Mouse (Mus musculus) layer of hippocampus, postnatal 25 days (tissue): ENCODE results near the gene Sft2d1. TPM values are rescaled to one million over a fixed set of nuclear protein-coding genes. Genes with fewer than 3 reads are reported as not detected.

ENCODE experiments used
- DNase-seq, 2 experiments: peaks; one replicate each; pipeline ENCODE4 v3.0.0; 2022; ENCODE audit warnings: mixed read lengths in 2 of 2, low spot score in 1 of 2; ENCODE audit errors: extremely low spot score in 1 of 2
- total RNA-seq, 2 experiments: library from RNA; stranded (reverse); gene quantifications; 2 replicates each; pipeline ENCODE4 v1.2.3; 2021

The Sft2d1 gene
- total RNA-seq: 10 to 100 TPM; 55.7 to 58.0 TPM

DNA sequence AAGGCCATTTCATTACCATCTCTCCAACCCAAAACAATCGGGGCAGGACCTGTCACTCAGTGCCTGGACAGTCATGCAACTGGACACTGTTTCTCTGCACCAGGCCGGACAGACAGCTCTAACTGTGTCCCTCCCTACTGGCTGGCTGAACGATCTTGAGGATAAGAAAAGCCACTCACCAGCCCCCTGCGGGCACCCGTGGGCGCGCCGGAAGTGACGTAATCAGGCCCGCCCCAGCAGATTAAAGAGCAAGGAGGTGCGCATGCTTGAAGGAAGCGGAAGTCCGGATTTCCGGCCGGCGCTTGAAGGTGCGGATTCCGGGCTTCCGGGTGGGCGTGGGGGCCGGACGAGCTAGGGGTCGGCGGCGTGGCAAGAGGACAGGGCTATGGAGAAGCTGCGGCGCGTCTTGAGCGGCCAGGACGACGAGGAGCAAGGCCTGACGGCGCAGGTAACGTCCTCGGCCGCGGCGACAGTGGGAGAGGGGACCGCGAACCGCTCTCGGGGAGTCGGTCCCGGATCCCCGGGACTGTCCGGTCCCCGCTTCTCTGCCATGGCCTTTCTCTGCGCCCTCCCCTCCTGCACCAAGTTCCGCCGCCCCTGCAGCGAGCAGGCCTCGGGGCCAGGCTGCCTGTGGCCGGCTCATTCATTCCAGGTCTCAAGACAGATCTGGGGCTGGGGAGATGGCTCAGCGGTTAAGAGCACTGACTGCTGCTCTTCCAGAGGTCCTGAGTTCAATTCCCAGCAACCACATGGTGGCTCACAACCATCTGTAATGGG is at the start of gene Sft2d1:
Gene Sft2d1 (plus strand): TSS at position 265 of the 777 bp plus-strand sequence.
- DNase-seq: peak; percentile 96

DNA sequence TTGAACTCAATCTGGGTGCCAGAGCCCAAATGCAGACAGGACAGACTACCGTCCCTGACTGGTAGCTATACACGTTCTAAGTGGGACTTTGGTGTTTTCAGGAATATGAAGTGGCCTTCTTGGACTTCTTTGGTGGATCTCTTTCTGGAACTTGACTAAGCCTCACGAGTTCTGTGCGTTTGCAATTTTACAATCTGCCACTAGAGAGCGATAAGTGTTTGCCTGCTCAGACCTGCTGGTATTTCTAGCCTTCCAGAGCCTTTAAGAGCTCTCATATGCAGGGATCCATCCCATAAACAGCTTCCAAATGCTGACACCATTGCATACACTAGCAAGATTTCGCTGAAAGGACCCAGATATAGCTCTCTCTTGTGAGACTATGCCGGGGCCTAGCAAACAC is 46.3 kb upstream of the Sft2d1 start:
- DNase-seq: peak in 1 of 2 experiments; percentile 18

DNA sequence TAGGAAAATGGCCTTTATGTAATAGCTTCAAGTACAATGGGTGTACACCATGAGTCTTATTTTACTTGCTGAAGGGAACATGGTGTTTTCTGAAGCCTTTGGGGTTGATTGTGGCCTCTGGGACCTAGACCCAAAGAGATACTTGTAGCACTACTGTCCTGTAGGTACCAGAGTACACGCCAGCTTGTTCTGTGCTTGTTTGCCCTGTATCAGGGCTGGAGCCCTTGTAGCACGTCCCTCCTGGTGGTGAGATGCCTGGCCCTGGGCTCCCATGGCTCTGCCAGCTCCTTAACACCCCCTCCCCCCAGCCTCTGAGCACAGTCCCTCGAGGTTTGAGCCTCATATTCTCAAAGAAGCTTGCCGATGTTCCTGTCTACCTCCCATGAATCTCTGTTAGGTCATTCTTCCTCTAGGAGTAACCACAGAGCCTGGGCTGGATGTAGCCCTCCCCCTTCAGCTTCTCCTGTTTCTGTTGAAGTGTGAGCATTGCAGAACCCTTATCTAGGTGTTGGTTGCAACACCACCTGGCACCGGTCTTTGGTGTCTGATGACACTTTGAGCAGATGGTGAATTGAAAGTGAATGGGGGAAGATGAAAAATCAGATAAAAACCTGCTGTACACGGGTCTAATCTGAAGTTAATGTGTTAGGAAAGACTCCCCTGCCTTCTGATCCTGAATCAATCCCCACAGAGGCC is 38.7 kb upstream of the Sft2d1 start:
- DNase-seq: no peak

DNA sequence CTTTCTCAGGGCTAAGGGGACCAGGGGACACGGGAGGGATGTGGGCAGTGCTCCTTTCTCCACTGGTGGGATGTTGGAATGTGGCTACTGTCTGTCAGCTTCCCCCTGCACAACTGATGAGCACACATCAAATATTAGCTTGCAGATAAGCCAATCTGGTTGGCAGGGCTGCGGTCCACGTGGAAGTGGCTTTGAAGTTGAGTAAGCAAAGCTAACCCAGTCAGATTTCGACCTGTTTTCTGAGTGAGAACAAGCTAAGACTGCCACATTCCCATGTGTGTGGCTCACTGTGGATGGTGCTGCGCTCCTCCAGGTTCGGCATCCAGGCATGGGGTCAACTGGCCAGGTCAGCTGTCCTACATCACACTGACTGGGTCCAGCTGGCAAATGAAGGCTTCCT is 38.0 kb upstream of the Sft2d1 start:
- no peak for DNase-seq

DNA sequence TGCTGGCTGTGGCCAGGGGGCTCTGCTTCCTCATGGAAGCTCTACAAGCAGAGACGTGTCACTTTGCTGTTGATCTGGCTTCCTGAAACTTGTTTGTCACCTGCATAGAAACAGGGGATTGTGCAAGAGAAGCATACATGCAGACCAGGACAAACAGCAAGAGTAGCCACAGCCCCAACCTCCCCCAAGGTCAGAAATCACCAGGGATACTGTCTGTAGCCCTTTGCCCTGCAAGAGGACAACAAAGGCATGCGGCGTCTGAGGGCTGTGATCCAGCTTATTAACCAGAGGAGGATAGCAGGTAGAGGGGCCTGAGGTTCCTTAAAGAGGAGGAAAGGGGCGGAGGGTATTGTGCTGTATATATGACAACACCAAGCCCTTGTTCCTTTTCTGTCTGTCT is 34.8 kb upstream of the Sft2d1 start:
- no peak for DNase-seq

DNA sequence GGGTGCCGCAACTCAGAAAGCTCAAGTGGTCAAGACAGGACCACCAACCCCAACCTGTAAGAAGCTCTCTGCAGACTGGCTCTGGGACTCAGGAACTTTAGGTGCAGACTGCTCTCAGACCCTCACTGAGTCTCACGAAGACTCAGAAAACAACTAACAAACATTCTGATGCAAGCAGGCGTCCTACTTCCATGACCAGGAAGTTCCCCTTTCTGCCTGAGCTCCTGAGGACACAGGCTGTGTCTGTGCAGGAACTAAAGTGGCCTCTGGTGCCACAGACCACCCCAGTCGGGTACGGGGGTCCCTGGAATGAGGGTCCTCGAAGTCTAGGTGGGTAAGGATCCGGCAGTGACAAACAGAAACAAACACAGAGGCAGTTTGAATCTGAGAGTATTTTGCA is 34.2 kb upstream of the Sft2d1 start:
- no peak for DNase-seq

DNA sequence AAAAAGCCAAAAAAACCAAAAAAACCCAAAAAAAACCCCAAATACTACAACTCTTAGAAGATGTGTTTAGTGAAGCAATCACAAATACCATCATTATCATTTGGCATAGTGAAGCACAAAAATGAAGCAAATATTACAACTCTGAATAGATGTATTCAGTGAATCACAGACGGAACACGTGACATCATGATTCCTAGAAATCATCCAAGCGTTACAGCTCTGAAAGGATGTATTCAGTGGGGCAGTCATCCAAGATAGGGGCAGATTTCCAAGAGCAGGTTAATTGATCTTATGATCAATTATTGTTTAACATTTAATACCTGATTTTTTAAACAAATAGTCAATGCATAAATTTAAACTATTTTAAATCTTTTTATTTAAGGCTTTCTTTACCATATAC is 33.6 kb upstream of the Sft2d1 start:
- no peak for DNase-seq

DNA sequence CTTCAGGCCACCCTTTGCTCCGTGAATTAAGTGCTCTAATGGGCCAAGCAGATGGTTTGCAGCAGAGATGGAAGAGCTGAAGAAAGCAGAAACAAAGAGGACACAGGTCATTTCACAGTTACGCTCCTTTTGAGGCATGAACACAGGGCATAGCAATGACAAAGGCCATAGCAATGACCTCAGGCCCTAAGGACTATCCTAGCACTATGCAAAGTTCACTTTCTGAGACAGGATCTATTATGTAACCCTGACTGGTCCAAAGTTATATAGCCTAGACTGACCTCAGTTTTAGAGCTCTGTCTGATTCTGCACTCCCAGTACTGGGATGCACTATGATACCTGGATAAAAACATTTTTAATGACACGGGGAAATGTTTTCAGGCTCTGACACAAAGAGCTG is 32.5 kb upstream of the Sft2d1 start:
- DNase-seq: no peak

DNA sequence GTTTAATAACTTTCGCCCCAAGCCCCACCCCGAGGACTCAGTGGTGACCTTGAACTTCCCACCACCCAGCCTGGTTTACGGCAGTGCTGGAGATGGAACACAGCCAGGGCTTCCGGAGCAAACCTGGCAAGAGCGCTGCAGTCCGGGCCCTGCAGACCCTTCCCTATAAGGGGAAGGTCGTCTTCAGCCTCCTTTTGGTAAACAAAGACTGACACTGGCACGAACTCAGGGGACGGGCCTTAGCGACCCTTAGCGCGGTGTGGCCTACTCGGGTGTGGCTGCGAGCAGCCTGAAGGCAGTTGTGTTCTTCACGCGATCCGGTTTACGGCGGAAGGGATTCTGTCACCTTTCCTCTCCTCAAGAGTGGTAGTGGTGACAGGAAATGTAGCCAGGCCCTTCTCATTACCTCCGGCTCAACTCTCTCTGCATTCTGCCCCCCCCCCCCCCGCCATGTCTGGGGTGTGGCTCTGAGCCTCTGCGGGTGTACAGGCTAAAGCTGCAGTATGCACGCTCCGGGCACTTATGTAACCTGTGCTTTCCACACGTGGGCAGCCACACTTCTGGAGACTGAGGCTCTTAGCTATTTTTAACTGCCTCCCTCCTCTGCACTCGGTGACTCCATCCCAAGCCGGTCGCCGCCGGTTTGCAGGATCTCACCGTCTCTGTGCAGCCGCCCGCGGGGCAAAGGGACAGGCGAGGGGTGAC is 27.9 kb upstream of the Sft2d1 start, which contains the start of gene Mpc1:
Gene Mpc1 (plus strand): TSS at position 84 of the 705 bp plus-strand sequence.
- peak; percentile 44 to 65 for DNase-seq

DNA sequence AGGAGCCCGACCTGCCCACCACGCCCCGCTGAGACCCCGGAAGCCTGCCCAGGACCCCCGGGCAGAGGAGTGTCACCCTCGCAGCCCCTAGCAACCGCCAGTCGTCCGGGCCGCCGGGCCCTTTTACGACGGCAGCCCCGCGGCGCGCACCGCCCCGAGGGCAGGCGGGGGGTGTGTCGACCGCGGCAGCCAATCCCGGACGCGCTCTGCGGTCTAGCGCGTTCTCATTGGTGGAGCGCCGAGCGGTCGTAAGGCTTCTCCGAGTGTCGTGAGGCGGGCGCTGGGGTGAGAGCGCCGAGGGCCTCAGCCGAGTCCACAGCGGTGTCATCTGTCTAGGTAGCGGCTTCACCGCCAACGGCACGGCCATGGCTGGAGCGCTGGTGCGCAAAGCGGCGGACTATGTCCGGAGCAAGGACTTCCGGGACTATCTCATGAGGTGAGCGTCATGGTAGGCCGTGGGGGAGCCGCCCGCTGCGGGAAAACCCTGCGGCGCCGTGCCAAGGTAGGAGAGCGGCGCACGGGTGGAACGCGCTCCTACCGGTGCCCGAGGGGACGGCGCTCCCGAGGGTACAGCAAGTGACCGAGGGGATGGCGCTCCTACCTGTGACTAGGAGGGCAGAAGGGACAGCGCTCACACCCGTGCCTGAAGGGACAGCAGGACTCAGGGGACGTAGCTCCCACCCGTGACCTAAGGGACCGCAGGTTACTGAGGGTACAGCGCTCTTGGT is 27.2 kb upstream of the Sft2d1 start:
- peak; percentile 81 to 91 for DNase-seq

DNA sequence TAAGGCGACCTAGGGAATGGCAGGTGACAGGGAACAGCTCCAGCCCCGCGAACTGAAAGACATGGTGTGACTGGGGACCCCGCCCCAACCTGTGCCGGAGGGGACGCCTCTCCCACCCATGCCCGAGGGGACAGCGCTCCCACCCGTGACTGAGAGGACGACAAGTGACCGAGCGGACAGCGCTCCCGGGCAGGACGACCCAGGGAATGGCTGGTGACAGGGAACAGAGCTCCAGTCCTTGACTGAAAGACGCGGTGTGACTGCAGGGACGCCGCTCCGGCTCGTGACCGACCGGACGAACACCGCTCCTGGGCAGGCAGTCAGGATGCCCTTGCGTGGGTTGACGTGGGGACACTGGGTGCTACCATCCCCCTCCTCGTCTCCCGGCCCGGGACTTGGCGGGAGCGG is 26.6 kb upstream of the Sft2d1 start:
- peak; percentile 11 to 21 for DNase-seq

DNA sequence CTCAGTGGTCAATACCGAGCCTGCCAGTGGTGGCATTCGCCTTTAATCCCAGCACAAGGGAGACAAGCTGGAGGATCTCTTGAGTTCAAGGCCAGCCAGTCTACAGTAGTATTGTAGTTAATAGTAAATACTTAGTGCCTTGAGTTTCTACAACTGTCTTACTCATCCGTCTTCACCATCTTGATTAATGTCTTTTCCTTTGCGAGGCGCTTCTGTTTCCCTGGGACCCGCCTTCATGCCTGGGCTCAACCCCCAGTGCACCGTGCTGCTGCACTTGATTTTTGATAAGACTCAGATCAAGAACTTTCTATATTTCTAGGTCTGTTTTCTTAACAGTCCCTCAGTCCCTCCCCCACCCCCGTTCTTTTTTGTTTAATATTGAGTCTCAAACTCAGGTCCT is 25.8 kb upstream of the Sft2d1 start:
- no peak for DNase-seq

DNA sequence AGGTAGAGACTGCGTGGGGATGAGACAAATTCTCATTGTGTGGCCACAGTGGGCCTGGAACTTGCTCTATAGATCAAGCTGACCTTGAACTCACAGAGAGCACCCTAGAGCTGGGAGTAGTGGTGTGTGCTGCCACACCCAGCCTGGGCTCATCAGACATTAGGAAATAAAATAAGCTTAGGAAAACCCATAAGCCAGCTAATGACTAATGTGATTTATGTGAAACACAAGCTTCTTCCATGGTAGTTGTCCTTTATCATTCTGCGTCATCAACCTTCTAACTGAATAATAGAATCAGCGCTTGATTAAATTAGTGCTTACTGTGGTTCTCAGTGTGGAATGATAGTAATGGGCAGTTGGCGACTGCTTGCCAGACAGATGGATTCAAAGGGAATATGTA is 23.9 kb upstream of the Sft2d1 start:
- no peak for DNase-seq

DNA sequence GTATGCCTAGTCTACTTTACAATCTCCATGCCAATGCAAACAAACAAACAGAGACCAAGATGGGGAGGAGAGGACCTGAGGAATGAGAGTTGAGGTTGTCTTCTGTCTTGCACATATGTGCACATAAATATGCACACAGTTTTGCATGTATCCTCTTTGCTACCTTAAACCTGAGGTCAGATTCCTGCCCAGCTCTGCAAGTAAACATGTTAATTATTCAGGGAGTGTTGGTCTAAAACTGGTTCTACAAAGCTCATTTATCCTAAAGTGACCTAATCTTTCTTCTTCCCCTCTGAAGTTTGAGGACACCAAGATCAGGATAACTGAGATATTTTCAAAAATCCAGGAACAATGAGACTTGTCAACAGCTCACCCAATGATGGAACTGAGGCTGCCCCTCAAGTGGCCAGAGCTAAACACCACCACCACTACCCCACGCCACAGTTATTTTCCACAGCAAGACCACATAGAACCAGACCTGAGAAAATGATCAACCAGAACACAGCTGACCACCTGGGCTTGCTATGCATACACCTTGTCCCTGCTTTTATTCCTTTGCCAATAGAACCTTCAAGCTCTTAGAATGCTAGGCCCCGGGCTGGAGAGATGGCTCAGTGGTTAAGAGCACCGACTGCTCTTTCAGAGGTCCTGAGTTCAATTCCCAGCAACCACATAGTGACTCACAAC is 20.8 kb upstream of the Sft2d1 start:
- DNase-seq: no peak

DNA sequence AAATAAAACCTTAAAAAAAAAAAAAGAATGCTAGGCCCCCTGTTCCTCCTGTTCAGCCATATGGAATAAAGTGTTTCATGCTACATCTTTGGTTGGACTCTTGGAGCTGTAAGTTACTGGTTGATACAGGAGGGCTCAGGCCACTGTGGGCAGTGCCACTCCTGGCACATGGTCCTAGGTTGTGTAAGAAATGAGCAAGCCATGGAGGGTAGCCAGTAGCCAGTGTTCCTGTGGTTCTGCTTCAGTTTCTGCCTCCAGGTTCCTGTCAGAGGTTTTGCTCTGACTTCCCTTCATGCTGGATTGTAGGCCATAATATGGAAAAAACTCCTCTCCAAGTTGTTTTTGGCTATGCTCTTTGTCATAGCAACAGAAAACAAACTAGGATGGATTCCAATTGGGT is 20.2 kb upstream of the Sft2d1 start:
- DNase-seq: no peak

DNA sequence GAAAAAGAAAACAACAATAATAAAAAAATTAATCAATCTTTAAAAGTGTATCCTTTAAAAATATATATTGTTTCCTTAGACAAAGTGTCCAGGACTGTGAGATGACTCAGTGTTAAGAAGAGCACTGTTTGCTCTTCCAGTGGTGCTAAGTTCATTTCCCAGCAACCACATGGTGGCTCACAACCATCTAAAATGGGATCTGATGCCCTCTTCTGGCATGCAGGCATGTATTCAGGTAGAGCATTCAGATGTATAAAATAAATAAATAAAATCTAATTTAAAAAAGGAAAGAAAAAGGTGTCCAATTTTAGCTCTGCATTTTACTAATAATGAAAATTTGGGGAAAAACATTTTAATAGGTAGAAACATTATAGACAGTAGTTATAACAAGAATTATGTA is 15.1 kb upstream of the Sft2d1 start:
- DNase-seq: no peak

DNA sequence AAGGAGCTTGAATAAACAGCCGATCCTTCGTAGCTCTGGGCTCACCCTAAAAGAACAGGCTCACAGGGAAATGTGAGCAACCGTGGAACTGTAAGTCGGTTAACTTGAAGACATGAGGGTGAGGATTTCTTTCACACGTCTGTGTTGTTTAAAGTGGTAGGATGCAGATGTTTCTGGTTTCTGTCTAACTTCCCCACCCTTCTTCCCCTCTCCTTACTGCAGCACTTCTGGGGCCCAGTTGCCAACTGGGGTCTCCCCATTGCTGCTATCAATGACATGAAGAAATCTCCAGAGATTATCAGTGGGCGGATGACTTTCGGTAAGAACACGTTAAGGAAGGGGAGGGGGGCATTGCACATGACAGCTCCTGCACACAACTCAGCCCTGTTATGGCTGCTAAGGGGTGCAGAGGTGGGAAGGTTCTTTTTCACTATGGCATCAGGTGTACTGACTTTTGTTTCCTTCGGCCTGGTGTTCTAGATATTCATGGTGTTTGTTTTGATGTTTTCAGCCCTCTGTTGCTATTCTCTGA is 14.5 kb upstream of the Sft2d1 start:
- DNase-seq: no peak

DNA sequence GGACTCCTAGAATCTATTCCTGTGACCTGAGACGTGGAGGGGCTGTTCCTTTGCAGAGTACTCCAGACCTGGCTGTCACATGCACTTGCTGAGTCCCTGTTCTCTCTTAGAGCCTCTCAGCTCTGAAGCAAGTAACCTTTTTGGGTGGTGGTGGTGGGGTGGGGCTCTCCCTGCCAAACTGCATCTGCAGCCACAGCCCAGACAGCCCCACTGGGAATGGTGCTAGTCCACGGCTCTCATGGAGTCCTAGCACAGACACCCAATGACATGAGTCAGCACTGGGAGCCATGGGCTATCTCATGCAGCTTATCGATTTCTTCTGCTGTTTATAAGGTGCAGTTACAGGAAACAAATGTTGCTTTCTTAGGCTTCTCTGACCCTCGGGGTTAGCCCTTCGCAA is 13.2 kb upstream of the Sft2d1 start:
- no peak for DNase-seq

DNA sequence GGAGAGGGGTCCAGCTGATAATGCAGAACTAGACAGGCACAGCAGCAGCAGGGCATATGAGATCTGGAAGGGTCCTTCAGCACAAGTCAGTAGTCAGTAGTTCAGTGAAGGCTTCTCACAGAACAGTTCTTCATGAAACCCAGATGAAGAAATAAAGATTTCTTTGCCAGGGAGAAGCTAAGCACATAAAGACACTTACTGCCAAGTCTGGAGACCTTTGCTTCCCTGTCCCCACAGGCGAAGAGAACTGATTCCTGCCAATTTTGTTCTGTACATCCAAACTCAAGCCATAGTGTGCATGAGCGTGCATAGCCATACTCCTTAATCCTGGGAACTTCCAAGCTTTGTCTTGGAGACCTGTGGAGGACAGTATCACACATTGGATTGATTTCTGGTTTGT is 12.6 kb upstream of the Sft2d1 start:
- no peak for DNase-seq

DNA sequence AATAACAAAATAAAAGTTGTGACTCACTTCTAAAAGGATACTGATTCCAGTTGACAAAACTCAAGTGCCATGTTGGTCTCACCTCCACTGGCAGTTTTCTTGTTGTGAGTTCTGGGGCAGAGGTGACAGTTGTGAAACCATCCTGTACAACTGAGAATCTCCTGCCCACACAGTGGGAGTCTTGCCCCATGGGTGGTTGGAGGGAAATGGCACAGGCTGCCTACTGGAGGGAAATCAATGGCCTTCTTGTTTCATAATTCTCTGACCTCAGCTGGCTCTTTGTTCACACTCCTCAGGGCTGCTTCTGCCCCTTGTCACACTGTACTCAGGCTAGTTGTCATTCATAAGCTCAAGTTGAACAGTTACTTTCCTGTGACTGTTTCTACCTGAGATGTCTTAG is 11.4 kb upstream of the Sft2d1 start:
- no peak for DNase-seq
